Mouse (Mus musculus): ENCODE data around the gene Zp3. TPM values are rescaled to one million over a fixed set of nuclear protein-coding genes. Genes with fewer than 3 reads are reported as not detected.

The Zp3 gene
- polyA plus RNA-seq, 1 experiment = not detected

GRCm38 (mm10) chr5:136018726-136019125 lies 38.8 kb downstream of the Zp3 start:
- Histone ChIP-seq H3K4me3 (ENCODE audit: low read depth, low read length) (no peak overlapping the region), H3K36me3 (ENCODE audit: control insufficient read depth, insufficient read depth, low read length) (peaks cover 2% of the 10 kb centered on the region; the same call in 1 of the 2 replicates), H3K27me3 (ENCODE audit: control insufficient read depth, insufficient read depth, low read length) (no peaks in the 10 kb centered on the region), H3K27ac (ENCODE audit: insufficient read depth, low read depth, low read length) (no peak overlapping the region), H3K4me1 (ENCODE audit: control insufficient read depth, insufficient read depth, insufficient read length, low read length) (peaks cover 10% of the 10 kb centered on the region; the same call in 1 of the 2 replicates)
- TF ChIP-seq POLR2A (IDR thresholded peaks at IDR 0.05; ENCODE audit: low read depth, low read length) (no peak), CTCF (IDR thresholded peaks at IDR 0.05; ENCODE audit: extremely low read depth, insufficient read length, insufficient replicate concordance, low read depth, low read length) (no peak)
- WGBS = 89% methylated on average over 2 of the region's 2 CpGs

DNA sequence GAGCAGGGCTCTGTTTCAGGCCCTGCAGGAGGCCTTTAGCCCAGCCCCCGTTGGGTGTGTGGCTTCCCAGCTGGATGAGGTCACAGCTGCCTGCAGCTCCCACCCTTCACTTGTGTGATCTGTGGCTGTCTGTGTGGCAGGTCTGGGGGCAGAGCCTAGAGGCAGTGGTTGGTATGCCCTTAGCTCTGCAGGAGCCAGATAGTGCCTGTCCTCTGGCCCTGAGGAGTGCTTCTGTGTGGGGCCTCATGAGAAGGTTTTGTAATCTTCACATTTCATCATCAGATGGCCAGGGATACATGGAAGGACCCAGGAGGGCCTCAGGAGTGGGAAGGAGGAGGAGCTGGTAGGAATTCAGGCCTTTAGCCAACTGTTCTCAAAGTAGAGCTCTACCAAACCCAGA lies 40.0 kb downstream of the Zp3 start:
- Histone ChIP-seq H3K4me1 (ENCODE audit: control insufficient read depth, insufficient read depth, insufficient read length, low read length) (peaks cover 10% of the 10 kb centered on the region; the same call in 1 of the 2 replicates), H3K36me3 (ENCODE audit: control insufficient read depth, insufficient read depth, low read length) (peaks cover 2% of the 10 kb centered on the region; the same call in 1 of the 2 replicates), H3K27me3 (ENCODE audit: control insufficient read depth, insufficient read depth, low read length) (no peaks in the 10 kb centered on the region), H3K27ac (ENCODE audit: insufficient read depth, low read depth, low read length) (no peak overlapping the region), H3K4me3 (ENCODE audit: low read depth, low read length) (no peak overlapping the region)
- no peak for TF ChIP-seq CTCF (IDR thresholded peaks at IDR 0.05; ENCODE audit: extremely low read depth, insufficient read length, insufficient replicate concordance, low read depth, low read length)
- no peak for TF ChIP-seq POLR2A (IDR thresholded peaks at IDR 0.05; ENCODE audit: low read depth, low read length)
- WGBS = 60% methylated on average over 1 of the region's 1 CpGs

DNA sequence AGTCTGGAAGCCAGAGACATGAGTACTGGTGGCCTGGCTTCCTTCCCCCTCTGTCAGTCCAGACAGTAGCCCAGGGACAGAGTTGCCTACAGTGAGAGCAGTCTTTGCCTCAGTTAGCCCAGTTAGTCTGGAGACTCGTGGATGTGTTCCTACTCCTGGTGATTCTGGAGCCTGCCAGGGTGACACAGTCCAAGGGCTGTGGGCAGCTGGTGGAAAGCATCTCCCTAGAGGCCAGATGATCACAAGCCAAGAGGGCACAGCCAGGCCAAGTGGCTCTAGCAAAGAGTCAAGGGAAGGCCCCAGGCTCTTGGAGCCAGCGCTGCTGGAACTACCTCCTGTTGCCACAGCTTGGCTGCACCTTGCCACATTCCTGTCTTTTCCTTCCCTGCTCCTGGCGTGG lies 45.8 kb downstream of the Zp3 start:
- Histone ChIP-seq H3K4me1 (ENCODE audit: control insufficient read depth, insufficient read depth, insufficient read length, low read length) (peaks cover 2% of the 10 kb centered on the region; the same call in 1 of the 2 replicates), H3K4me3 (ENCODE audit: low read depth, low read length) (no peak overlapping the region), H3K36me3 (ENCODE audit: control insufficient read depth, insufficient read depth, low read length) (peaks cover 6% of the 10 kb centered on the region), H3K27me3 (ENCODE audit: control insufficient read depth, insufficient read depth, low read length) (no peaks in the 10 kb centered on the region), H3K27ac (ENCODE audit: insufficient read depth, low read depth, low read length) (no peak overlapping the region)
- WGBS = 87% methylated on average over 3 of the region's 3 CpGs
- TF ChIP-seq POLR2A (IDR thresholded peaks at IDR 0.05; ENCODE audit: low read depth, low read length) = no peak

- H3K4me3 ChIP-seq (ENCODE audit: low read depth, low read length) = no peak overlapping the region
- no peak overlapping the region for H3K27ac ChIP-seq (ENCODE audit: insufficient read depth, low read depth, low read length)
- peaks cover 11% of the 10 kb centered on the region for H3K36me3 ChIP-seq (ENCODE audit: control insufficient read depth, insufficient read depth, low read length)
- peaks cover 2% of the 10 kb centered on the region; the same call in 1 of the 2 replicates for H3K4me1 ChIP-seq (ENCODE audit: control insufficient read depth, insufficient read depth, insufficient read length, low read length)
- WGBS = 92% methylated on average over 9 of the region's 9 CpGs
- no peak for TF ChIP-seq POLR2A (IDR thresholded peaks at IDR 0.05; ENCODE audit: low read depth, low read length)
- TF ChIP-seq CTCF (IDR thresholded peaks at IDR 0.05; ENCODE audit: extremely low read depth, insufficient read length, insufficient replicate concordance, low read depth, low read length) = no peak
- no peaks in the 10 kb centered on the region for H3K27me3 ChIP-seq (ENCODE audit: control insufficient read depth, insufficient read depth, low read length)
Measured at GRCm38 (mm10) chr5:136026859-136027258, 47.0 kb downstream of the Zp3 start.

GRCm38 (mm10) chr5:136027612-136028311 lies 47.9 kb downstream of the Zp3 start:
- Histone ChIP-seq H3K36me3 (ENCODE audit: control insufficient read depth, insufficient read depth, low read length) (peaks cover 18% of the 10 kb centered on the region), H3K4me3 (ENCODE audit: low read depth, low read length) (no peak overlapping the region), H3K4me1 (ENCODE audit: control insufficient read depth, insufficient read depth, insufficient read length, low read length) (0 out of 2 replicates have a peak, but pooled peaks cover under 1% of the 10 kb centered on the region), H3K27ac (ENCODE audit: insufficient read depth, low read depth, low read length) (no peak overlapping the region), H3K27me3 (ENCODE audit: control insufficient read depth, insufficient read depth, low read length) (no peaks in the 10 kb centered on the region)
- 92% methylated on average over 11 of the region's 11 CpGs for WGBS
- no peak for TF ChIP-seq POLR2A (IDR thresholded peaks at IDR 0.05; ENCODE audit: low read depth, low read length)
- TF ChIP-seq CTCF (IDR thresholded peaks at IDR 0.05; ENCODE audit: extremely low read depth, insufficient read length, insufficient replicate concordance, low read depth, low read length) = no peak

- Histone ChIP-seq H3K4me1 (ENCODE audit: control insufficient read depth, insufficient read depth, insufficient read length, low read length) (peaks cover 7% of the 10 kb centered on the region), H3K27me3 (ENCODE audit: control insufficient read depth, insufficient read depth, low read length) (no peaks in the 10 kb centered on the region), H3K36me3 (ENCODE audit: control insufficient read depth, insufficient read depth, low read length) (peaks cover 15% of the 10 kb centered on the region), H3K4me3 (ENCODE audit: low read depth, low read length) (no peak overlapping the region), H3K27ac (ENCODE audit: insufficient read depth, low read depth, low read length) (no peak overlapping the region)
- TF ChIP-seq POLR2A (IDR thresholded peaks at IDR 0.05; ENCODE audit: low read depth, low read length) (no peak), CTCF (IDR thresholded peaks at IDR 0.05; ENCODE audit: extremely low read depth, insufficient read length, insufficient replicate concordance, low read depth, low read length) (no peak)
- 56% methylated on average over 4 of the region's 4 CpGs for WGBS
Measured at GRCm38 (mm10) chr5:136034868-136035267, 55.0 kb downstream of the Zp3 start.

DNA sequence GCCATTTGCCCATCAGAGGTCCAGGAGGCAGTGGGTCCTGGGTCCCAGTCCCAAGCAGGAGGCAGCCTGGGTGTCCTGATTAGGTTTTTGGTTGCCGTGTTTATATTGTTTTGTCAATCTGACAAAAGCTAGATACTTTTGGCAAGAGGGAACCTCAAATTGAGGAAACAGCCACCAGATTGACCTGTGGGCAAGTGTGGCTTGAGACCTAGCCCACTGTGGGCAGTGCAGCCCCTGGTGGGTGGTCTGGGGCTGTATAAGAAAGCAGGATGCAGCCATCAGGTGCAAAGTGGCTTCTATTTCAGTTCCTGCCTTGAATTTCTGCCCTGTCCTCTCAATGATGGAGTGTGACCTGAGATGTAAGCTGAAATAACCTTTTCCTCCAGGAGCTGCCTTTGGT lies 55.4 kb downstream of the Zp3 start:
- H3K4me3 ChIP-seq (ENCODE audit: low read depth, low read length) = no peak overlapping the region
- 64% methylated on average over 1 of the region's 1 CpGs for WGBS
- no peaks in the 10 kb centered on the region for H3K27me3 ChIP-seq (ENCODE audit: control insufficient read depth, insufficient read depth, low read length)
- peaks cover 9% of the 10 kb centered on the region for H3K4me1 ChIP-seq (ENCODE audit: control insufficient read depth, insufficient read depth, insufficient read length, low read length)
- TF ChIP-seq CTCF (IDR thresholded peaks at IDR 0.05; ENCODE audit: extremely low read depth, insufficient read length, insufficient replicate concordance, low read depth, low read length) (no peak), POLR2A (IDR thresholded peaks at IDR 0.05; ENCODE audit: low read depth, low read length) (no peak)
- H3K27ac ChIP-seq (ENCODE audit: insufficient read depth, low read depth, low read length) = no peak overlapping the region
- H3K36me3 ChIP-seq (ENCODE audit: control insufficient read depth, insufficient read depth, low read length) = peaks cover 15% of the 10 kb centered on the region

Data from small intestine, adult 2 months (tissue).